Mouse (Mus musculus): Measurements from ENCODE around the gene Cbr4. TPM values are rescaled to one million over a fixed set of nuclear protein-coding genes. Genes with fewer than 3 reads are reported as not detected.

Cbr4 gene
- polyA plus RNA-seq, 1 experiment from 2014 or later: 30.0 TPM

DNA sequence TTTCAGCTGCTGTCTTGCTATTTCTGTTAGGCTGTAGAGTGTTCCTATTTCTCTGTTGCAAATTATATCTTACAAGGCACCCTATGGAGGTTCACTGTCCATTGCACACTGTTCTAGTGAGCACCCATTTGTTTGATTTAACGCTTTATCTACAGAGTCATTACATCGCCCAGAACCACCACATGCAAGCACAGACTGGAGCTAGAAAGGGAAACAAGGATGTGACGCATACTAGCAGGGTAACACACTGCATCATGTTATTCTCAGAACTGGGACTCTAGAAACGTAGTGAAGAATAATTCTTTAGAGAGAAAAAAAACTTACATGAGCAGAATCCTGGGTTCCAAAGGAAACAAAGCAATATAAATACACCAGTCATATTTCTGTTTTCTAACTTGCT is 17.3 kb upstream of the Cbr4 start:
- Histone ChIP-seq H3K4me1 (peaks cover 16% of the 10 kb centered on the region), H3K27me3 (ENCODE audit: low read depth, poor library complexity, severe bottlenecking) (no peaks in the 10 kb centered on the region), H3K4me3 (no peak overlapping the region), H3K27ac (replicated peaks) (no peak overlapping the region), H3K36me3 (no peaks in the 10 kb centered on the region), H3K9me3 (replicated peaks) (no peaks in the 10 kb centered on the region)
- DNase-seq (ENCODE audit: low spot score): no peak
- 86% methylated on average over 4 of the region's 4 CpGs for WGBS

- no peaks in the 10 kb centered on the region for H3K27me3 ChIP-seq (ENCODE audit: low read depth, poor library complexity, severe bottlenecking)
- DNase-seq (ENCODE audit: low spot score): no peak
- H3K36me3 ChIP-seq: no peaks in the 10 kb centered on the region
- H3K4me3 ChIP-seq: no peak overlapping the region
- H3K27ac ChIP-seq (replicated peaks): no peak overlapping the region
- no peaks in the 10 kb centered on the region for H3K9me3 ChIP-seq (replicated peaks)
- 75% methylated on average over 6 of the region's 6 CpGs for whole genome bisulfite sequencing
- 0 out of 2 replicates have a peak, but pooled peaks cover 13% of the 10 kb centered on the region for H3K4me1 ChIP-seq
These were observed 12.3 kb upstream of the Cbr4 start for GRCm38 (mm10) chr8:61475251-61475673.

GRCm38 (mm10) chr8:61476160-61476559 is 11.4 kb upstream of the Cbr4 start:
- H3K4me3 ChIP-seq: no peak overlapping the region
- H3K27ac ChIP-seq (replicated peaks): no peak overlapping the region
- H3K4me1 ChIP-seq: 0 out of 2 replicates have a peak, but pooled peaks cover 13% of the 10 kb centered on the region
- WGBS: 83% methylated on average over 9 of the region's 9 CpGs
- H3K9me3 ChIP-seq (replicated peaks): no peaks in the 10 kb centered on the region
- DNase-seq (ENCODE audit: low spot score): no peak
- H3K27me3 ChIP-seq (ENCODE audit: low read depth, poor library complexity, severe bottlenecking): no peaks in the 10 kb centered on the region
- H3K36me3 ChIP-seq: no peaks in the 10 kb centered on the region

GRCm38 (mm10) chr8:61478150-61478549 is 9.4 kb upstream of the Cbr4 start:
- Histone ChIP-seq H3K27ac (replicated peaks) (no peak overlapping the region), H3K4me3 (no peak overlapping the region), H3K27me3 (ENCODE audit: low read depth, poor library complexity, severe bottlenecking) (no peaks in the 10 kb centered on the region), H3K9me3 (replicated peaks) (no peaks in the 10 kb centered on the region), H3K36me3 (no peaks in the 10 kb centered on the region), H3K4me1 (0 out of 2 replicates have a peak, but pooled peaks cover 13% of the 10 kb centered on the region)
- WGBS: 97% methylated on average over 4 of the region's 4 CpGs
- no peak for DNase-seq (ENCODE audit: low spot score)

DNA sequence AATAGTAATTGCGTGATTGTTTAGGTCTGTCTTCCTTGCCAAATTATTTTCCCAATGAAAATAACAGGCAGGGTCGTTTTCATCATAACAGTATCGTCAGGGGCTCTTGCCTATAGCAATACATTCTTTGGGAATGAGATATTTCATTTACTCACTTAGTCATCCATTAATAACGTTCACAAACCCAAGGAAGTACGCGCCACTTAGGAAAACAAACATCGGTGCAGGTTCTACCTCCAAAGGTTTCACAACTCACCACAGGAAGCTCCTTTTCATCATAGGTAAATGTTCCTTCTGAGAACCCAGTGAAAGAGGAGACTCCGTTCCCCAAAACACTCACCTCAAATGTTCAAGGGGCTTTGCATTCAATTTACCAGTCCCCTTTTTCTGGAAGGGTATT is 8.7 kb upstream of the Cbr4 start:
- WGBS: 88% methylated on average over 8 of the region's 8 CpGs
- Histone ChIP-seq H3K9me3 (replicated peaks) (no peaks in the 10 kb centered on the region), H3K4me1 (0 out of 2 replicates have a peak, but pooled peaks cover 13% of the 10 kb centered on the region), H3K27me3 (ENCODE audit: low read depth, poor library complexity, severe bottlenecking) (no peaks in the 10 kb centered on the region), H3K36me3 (no peaks in the 10 kb centered on the region), H3K27ac (replicated peaks) (no peak overlapping the region), H3K4me3 (no peak overlapping the region)
- no peak for DNase-seq (ENCODE audit: low spot score)

DNA sequence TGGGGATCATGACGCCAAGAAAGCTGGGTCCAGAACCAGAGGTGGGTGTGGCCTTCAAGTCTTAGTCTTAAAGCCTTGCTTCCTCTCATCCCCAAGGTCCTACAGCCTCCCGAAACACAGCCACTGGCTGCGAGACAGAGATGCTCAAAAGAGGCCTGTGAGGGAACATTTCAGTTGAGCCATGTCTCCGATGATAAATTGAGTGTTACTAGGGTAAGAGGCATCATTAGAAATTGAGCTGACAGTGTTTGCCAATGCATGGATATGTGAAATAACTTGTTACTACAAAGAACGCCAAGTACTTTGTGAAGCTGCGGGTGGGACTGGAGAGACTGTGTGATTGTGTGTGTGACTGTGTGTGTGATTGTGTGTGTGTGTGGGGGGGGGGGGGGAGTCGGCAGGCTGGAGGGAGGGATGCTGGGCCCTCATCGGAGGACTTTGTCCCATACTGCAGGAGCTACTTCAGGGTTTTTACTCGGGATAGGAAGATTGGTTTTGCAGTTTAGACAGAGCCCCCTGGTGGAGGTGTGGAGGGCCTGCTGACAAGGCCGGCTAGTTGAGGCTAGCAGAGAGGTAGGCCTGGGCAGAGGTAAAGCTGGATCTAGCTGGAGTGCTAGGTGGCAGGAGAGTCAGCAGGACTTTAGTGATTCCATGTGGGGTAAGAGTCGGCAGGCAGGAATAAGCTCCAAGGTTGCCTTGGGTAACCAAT is 7.9 kb upstream of the Cbr4 start:
- peak; percentile 60 for DNase-seq (ENCODE audit: low spot score)
- Histone ChIP-seq H3K36me3 (no peaks in the 10 kb centered on the region), H3K27me3 (ENCODE audit: low read depth, poor library complexity, severe bottlenecking) (no peaks in the 10 kb centered on the region), H3K4me3 (no peak overlapping the region), H3K9me3 (replicated peaks) (no peaks in the 10 kb centered on the region), H3K27ac (replicated peaks) (no peak overlapping the region), H3K4me1 (0 out of 2 replicates have a peak, but pooled peaks cover 13% of the 10 kb centered on the region)
- WGBS: 56% methylated on average over 11 of the region's 11 CpGs

DNA sequence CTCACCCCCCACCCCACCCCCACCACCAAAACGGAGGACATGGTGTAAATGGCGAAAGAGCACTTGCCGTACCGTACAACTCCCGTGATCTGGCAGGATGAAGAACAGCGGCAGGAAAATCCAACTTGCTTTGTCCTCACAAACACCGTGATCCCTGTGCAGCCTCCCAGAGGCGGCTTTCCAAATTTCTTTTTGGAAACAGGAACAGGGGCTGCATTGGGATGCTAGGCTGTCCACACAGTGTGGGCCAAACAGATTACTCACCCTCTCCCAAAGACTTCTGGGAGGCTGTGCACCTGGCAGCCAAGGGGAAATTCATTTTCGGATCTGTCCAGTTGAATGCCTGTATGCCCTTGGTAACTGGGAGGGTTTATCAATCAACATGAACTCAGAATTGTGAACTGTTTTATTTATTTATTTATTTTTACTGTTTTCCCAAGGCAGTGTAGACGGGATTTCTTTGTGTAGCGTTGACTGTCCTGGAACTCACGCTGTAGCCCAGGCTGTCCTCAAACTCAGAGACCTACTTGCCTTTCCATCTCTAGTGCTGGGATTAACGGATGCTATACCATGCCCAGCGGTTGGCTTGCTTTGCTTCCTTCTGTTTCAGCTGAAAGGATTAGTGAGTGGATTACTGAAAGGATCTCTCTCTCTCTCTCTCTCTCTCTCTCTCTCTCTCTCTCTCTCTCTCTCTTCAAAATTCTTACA is 7.1 kb upstream of the Cbr4 start:
- Histone ChIP-seq H3K27me3 (ENCODE audit: low read depth, poor library complexity, severe bottlenecking) (no peaks in the 10 kb centered on the region), H3K27ac (replicated peaks) (0 out of 2 replicates have a peak overlapping the region, but pooled peaks have one; percentile 30), H3K36me3 (no peaks in the 10 kb centered on the region), H3K4me1 (0 out of 2 replicates have a peak, but pooled peaks cover 10% of the 10 kb centered on the region), H3K4me3 (no peak overlapping the region), H3K9me3 (replicated peaks) (no peaks in the 10 kb centered on the region)
- 87% methylated on average over 14 of the region's 14 CpGs for WGBS
- DNase-seq (ENCODE audit: low spot score): no peak

- Histone ChIP-seq H3K36me3 (peaks cover 7% of the 10 kb centered on the region), H3K27me3 (ENCODE audit: low read depth, poor library complexity, severe bottlenecking) (no peaks in the 10 kb centered on the region), H3K4me1 (peaks cover 10% of the 10 kb centered on the region), H3K4me3 (peak overlapping the region; percentile 81), H3K9me3 (replicated peaks) (no peaks in the 10 kb centered on the region), H3K27ac (replicated peaks) (peak overlapping the region; percentile 93)
- DNase-seq (ENCODE audit: low spot score): no peak
- 93% methylated on average over 2 of the region's 2 CpGs for WGBS
These were observed 508 bp upstream of the Cbr4 start for GRCm38 (mm10) chr8:61486923-61487529.

DNA sequence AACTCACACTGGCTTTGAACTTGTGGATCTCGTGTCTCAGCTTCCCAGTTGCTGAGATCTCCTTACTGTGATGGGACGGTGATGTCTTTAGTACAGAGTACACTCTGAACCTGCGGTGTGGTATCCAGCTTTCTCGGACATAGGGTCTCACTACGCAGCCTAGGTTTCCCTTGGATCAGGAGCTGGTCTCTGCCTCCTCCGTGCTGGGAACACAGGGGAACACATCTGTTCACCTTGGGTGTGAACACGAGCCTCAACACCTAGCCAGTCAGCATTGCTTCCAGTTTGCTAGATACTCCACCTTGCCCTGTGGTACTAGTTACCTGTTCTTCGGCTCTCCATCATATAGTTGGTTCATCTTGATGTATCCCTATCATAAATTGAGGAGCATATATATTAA is 1.1 kb downstream of the Cbr4 start:
- H3K9me3 ChIP-seq (replicated peaks): no peaks in the 10 kb centered on the region

GRCm38 (mm10) chr8:61497110-61497509 is 9.6 kb downstream of the Cbr4 start:
- no peak for DNase-seq (ENCODE audit: low spot score)
- Histone ChIP-seq H3K9me3 (replicated peaks) (no peaks in the 10 kb centered on the region), H3K27me3 (ENCODE audit: low read depth, poor library complexity, severe bottlenecking) (no peaks in the 10 kb centered on the region), H3K4me3 (no peak overlapping the region), H3K27ac (replicated peaks) (no peak overlapping the region), H3K4me1 (no peaks in the 10 kb centered on the region), H3K36me3 (peaks cover 37% of the 10 kb centered on the region)
- WGBS: 85% methylated on average over 4 of the region's 4 CpGs

More for the DNA sequence above, 1.1 kb downstream of the Cbr4 start:
- Histone ChIP-seq H3K36me3 (peaks cover 19% of the 10 kb centered on the region), H3K27me3 (ENCODE audit: low read depth, poor library complexity, severe bottlenecking) (no peaks in the 10 kb centered on the region), H3K27ac (replicated peaks) (peak overlapping the region; percentile 93; the same call in 1 of the 2 replicates), H3K4me3 (peak overlapping the region; percentile 81), H3K4me1 (peaks cover 10% of the 10 kb centered on the region)
- DNase-seq (ENCODE audit: low spot score): no peak
- WGBS: 92% methylated on average over 8 of the region's 8 CpGs

DNA sequence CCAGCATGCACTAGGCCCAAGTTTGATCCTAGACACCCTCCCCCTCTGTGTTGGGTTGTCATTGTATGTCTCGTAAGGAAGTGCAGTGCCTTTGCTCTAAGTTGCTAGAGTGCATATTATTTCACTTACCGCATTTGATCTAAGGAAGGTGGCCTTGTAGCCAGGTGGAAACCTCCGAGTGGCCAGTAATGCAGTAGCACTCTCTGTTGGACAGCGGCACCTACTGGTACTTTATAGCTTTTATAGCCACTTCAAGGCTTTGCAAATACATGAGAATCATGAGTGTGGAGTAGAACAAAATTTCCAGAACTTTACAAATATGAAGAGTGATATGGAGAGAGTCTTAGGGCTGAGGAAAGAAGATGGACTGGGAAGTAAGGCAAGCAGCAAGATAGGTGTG is 11.5 kb downstream of the Cbr4 start:
- H3K36me3 ChIP-seq: peaks cover 34% of the 10 kb centered on the region
- H3K27me3 ChIP-seq (ENCODE audit: low read depth, poor library complexity, severe bottlenecking): no peaks in the 10 kb centered on the region
- no peaks in the 10 kb centered on the region for H3K4me1 ChIP-seq
- no peaks in the 10 kb centered on the region for H3K9me3 ChIP-seq (replicated peaks)
- WGBS: 63% methylated on average over 4 of the region's 4 CpGs
- no peak for DNase-seq (ENCODE audit: low spot score)
- no peak overlapping the region for H3K27ac ChIP-seq (replicated peaks)
- no peak overlapping the region for H3K4me3 ChIP-seq

DNA sequence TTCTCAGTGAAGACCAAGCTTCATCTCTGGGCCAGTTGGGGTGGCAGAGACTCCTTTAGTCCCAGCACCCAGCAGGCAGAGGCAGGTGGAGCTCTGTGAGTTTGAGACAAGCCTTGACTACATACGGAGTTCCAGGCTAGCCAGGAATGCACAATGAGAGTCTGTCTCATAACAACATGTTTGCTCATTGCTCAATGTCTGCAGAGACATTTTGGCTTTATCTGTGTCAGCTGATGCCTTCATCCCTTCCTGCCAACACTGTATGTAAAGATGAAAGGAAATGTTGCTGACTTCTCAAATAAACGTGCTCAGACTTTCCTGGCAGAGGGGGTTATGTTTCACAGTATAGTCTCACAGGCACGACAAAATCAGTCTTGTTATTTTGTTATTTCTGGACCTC is 13.4 kb downstream of the Cbr4 start:
- WGBS: 86% methylated on average over 3 of the region's 3 CpGs
- Histone ChIP-seq H3K4me3 (no peak overlapping the region), H3K27me3 (ENCODE audit: low read depth, poor library complexity, severe bottlenecking) (no peaks in the 10 kb centered on the region), H3K9me3 (replicated peaks) (no peaks in the 10 kb centered on the region), H3K36me3 (peaks cover 25% of the 10 kb centered on the region), H3K27ac (replicated peaks) (no peak overlapping the region), H3K4me1 (no peaks in the 10 kb centered on the region)
- DNase-seq (ENCODE audit: low spot score): no peak

DNA sequence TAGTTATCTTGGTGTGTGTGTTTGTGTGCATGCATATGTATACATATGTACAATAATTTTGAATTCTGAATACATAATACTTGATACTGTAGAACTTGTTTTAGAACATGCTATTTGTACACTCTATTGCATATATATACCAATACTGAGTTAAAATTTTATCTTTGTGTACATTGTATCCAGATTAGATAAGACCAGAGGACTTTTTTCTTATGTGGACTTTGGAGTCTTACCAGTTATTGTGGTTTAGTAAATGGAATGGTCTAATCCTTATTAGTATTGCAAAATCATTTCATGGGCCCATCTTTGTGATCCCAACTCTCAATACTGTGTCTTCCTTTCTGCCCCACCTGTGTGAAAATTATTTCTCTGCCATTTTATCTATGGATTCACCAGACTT is 14.7 kb downstream of the Cbr4 start:
- Histone ChIP-seq H3K4me1 (no peaks in the 10 kb centered on the region), H3K9me3 (replicated peaks) (no peaks in the 10 kb centered on the region), H3K27ac (replicated peaks) (no peak overlapping the region), H3K4me3 (no peak overlapping the region), H3K36me3 (peaks cover 16% of the 10 kb centered on the region), H3K27me3 (ENCODE audit: low read depth, poor library complexity, severe bottlenecking) (no peaks in the 10 kb centered on the region)
- DNase-seq (ENCODE audit: low spot score): no peak

Measured in midbrain, embryonic 10.5 days (tissue).